Mouse (Mus musculus) hindbrain, embryonic 14.5 days (tissue): ENCODE measurements around the gene Pot1b. TPM values are rescaled to one million over a fixed set of nuclear protein-coding genes. Genes with fewer than 3 reads are reported as not detected.

Experiments used
- ATAC-seq: fragments of 200-750 bp; cut with Nextera tagmentation; 2 replicates; pipeline ENCODE4 v1.8.0; 2017; ENCODE audit warnings: moderate number of reproducible peaks, mild to moderate bottlenecking, moderate TSS enrichment, moderate library complexity; ENCODE audit not compliant: low FRiP score
- DNase-seq: peaks from one replicate; pipeline ENCODE4 v3.0.0-alpha.2; 2015; ENCODE audit warnings: low spot score
- H3K27ac ChIP-seq: fragments of 300-500 bp; sonication (generic); 2 replicates; pipeline ENCODE4 v1.5.1; 2014; ENCODE audit warnings: mild to moderate bottlenecking, moderate library complexity
- H3K27me3 ChIP-seq: fragments of 300-500 bp; sonication (generic); 2 replicates; pipeline ENCODE4 v1.6.1; 2014; ENCODE audit warnings: mild to moderate bottlenecking, low read length, mixed read lengths; ENCODE audit not compliant: control insufficient read depth, insufficient read depth
- H3K36me3 ChIP-seq: fragments of 300-500 bp; sonication (generic); replicated peaks from 2 replicates; pipeline ENCODE4 v1.6.1; 2014; ENCODE audit not compliant: control insufficient read depth, insufficient read depth
- H3K4me1 ChIP-seq: fragments of 300-500 bp; sonication (generic); replicated peaks from 2 replicates; pipeline ENCODE4 v1.6.1; 2014; ENCODE audit warnings: antibody characterized with exemption, low read length, mixed read lengths; ENCODE audit not compliant: control insufficient read depth, insufficient read depth
- H3K4me2 ChIP-seq: fragments of 300-500 bp; sonication (generic); replicated peaks from 2 replicates; pipeline ENCODE4 v1.6.1; 2014; ENCODE audit warnings: mild to moderate bottlenecking, moderate library complexity
- H3K4me3 ChIP-seq: fragments of 300-500 bp; sonication (generic); replicated peaks from 2 replicates; pipeline ENCODE4 v1.5.1; 2014; ENCODE audit warnings: mild to moderate bottlenecking, low read length
- H3K9ac ChIP-seq: fragments of 300-500 bp; sonication (generic); 2 replicates; pipeline ENCODE4 v1.6.1; 2014
- H3K9me3 ChIP-seq: fragments of 300-500 bp; sonication (generic); 2 replicates; pipeline ENCODE4 v1.6.1; 2016; ENCODE audit warnings: low read length; ENCODE audit not compliant: control insufficient read depth
- WGBS: fragments of 180-500 bp; shearing (Covaris S2); extraction: QIAGEN DNeasy Blood & Tissue Kit; methylation state at CpG from one replicate; pipeline ENCODE4 v1.1.7; 2014; 5-methylcytosine and 5-hydroxymethylcytosine counted together
- polyA plus RNA-seq: library from polyadenylated mRNA; unstranded; fragments of >200 nt; fragmentation: Nextera tagmentation; extraction: Ambion mirVana; gene quantifications from 2 replicates; pipeline ENCODE4 v1.2.1, GENCODE M21; 2014

The Pot1b gene
- polyA plus RNA-seq = 4.0 and 4.8 TPM in 2 replicates

- H3K36me3 ChIP-seq = peaks cover 22% of the 10 kb centered on the region
- no peaks in the 10 kb centered on the region for H3K9me3 ChIP-seq
- no peaks in the 10 kb centered on the region for H3K27me3 ChIP-seq
- peak within 1 kb of the TSS; percentile 91 for H3K4me2 ChIP-seq
- peak within 1 kb of the TSS; percentile 64 for H3K9ac ChIP-seq
- H3K4me3 ChIP-seq = peak within 1 kb of the TSS; percentile 61
- H3K27ac ChIP-seq = peak within 1 kb of the TSS; percentile 57; the same call in 1 of the 2 replicates
- ATAC-seq (peak; percentile 99), DNase-seq (peak; percentile 99)
- WGBS = under 1% methylated on average over 36 of the region's 37 CpGs
- no peaks in the 10 kb centered on the region for H3K4me1 ChIP-seq
Observed at GRCm38 (mm10) chr17:55711984-55712811, at the start of gene Pot1b. TSS of gene Pot1b (minus strand) at chr17:55712628.

- Histone ChIP-seq H3K9ac (no peak overlapping the region), H3K36me3 (no peaks in the 10 kb centered on the region), H3K4me3 (no peak overlapping the region), H3K27me3 (no peaks in the 10 kb centered on the region), H3K27ac (no peak overlapping the region), H3K4me2 (no peak overlapping the region), H3K4me1 (no peaks in the 10 kb centered on the region), H3K9me3 (no peaks in the 10 kb centered on the region)
- no peak for DNase-seq
- ATAC-seq = no peak
- 88% methylated on average over 2 of the region's 2 CpGs for WGBS
Observed at GRCm38 (mm10) chr17:55751170-55751569, 38.7 kb upstream of the Pot1b start.

GRCm38 (mm10) chr17:55749786-55750185 lies 37.4 kb upstream of the Pot1b start, which contains the start of gene Adgre4:
TSS of gene Adgre4 (plus strand) at chr17:55749984.
- WGBS = 77% methylated on average over 2 of the region's 2 CpGs
- no peak for ATAC-seq
- H3K4me3 ChIP-seq = no peak within 1 kb of the TSS
- no peaks in the 10 kb centered on the region for H3K9me3 ChIP-seq
- H3K4me2 ChIP-seq = no peak within 1 kb of the TSS
- no peak within 1 kb of the TSS for H3K9ac ChIP-seq
- no peak for DNase-seq
- no peaks in the 10 kb centered on the region for H3K27me3 ChIP-seq
- no peaks in the 10 kb centered on the region for H3K4me1 ChIP-seq
- no peak within 1 kb of the TSS for H3K27ac ChIP-seq
- no peaks in the 10 kb centered on the region for H3K36me3 ChIP-seq

- Histone ChIP-seq H3K9me3 (no peaks in the 10 kb centered on the region), H3K4me1 (no peaks in the 10 kb centered on the region), H3K36me3 (no peaks in the 10 kb centered on the region), H3K4me2 (no peak overlapping the region), H3K9ac (no peak overlapping the region), H3K4me3 (no peak overlapping the region), H3K27me3 (no peaks in the 10 kb centered on the region), H3K27ac (no peak overlapping the region)
- WGBS = 88% methylated on average over 1 of the region's 1 CpGs
- DNase-seq (no peak), ATAC-seq (no peak)
Observed at GRCm38 (mm10) chr17:55736675-55737074, 24.2 kb upstream of the Pot1b start.

GRCm38 (mm10) chr17:55726193-55726592 lies 13.8 kb upstream of the Pot1b start:
- ATAC-seq = no peak
- no peak overlapping the region for H3K27ac ChIP-seq

GRCm38 (mm10) chr17:55722250-55722649 lies 9.8 kb upstream of the Pot1b start:
- ATAC-seq (no peak), DNase-seq (no peak)
- 80% methylated on average over 2 of the region's 2 CpGs for WGBS
- Histone ChIP-seq H3K4me1 (no peaks in the 10 kb centered on the region), H3K36me3 (no peaks in the 10 kb centered on the region), H3K27me3 (no peaks in the 10 kb centered on the region), H3K9me3 (no peaks in the 10 kb centered on the region), H3K9ac (no peak overlapping the region), H3K4me2 (no peak overlapping the region), H3K27ac (no peak overlapping the region), H3K4me3 (no peak overlapping the region)

More at GRCm38 (mm10) chr17:55726193-55726592, 13.8 kb upstream of the Pot1b start:
- Histone ChIP-seq H3K27me3 (no peaks in the 10 kb centered on the region), H3K4me3 (no peak overlapping the region), H3K36me3 (no peaks in the 10 kb centered on the region), H3K4me2 (no peak overlapping the region), H3K4me1 (no peaks in the 10 kb centered on the region), H3K9ac (no peak overlapping the region), H3K9me3 (no peaks in the 10 kb centered on the region)
- WGBS = 82% methylated on average over 2 of the region's 2 CpGs
- DNase-seq = no peak

- DNase-seq (no peak), ATAC-seq (no peak)
- Histone ChIP-seq H3K27me3 (no peaks in the 10 kb centered on the region), H3K4me1 (no peaks in the 10 kb centered on the region), H3K4me2 (no peak overlapping the region), H3K9me3 (no peaks in the 10 kb centered on the region), H3K9ac (no peak overlapping the region), H3K36me3 (no peaks in the 10 kb centered on the region), H3K4me3 (no peak overlapping the region), H3K27ac (no peak overlapping the region)
- 84% methylated on average over 1 of the region's 1 CpGs for WGBS
Observed at GRCm38 (mm10) chr17:55721270-55721669, 8.8 kb upstream of the Pot1b start.

- no peaks in the 10 kb centered on the region for H3K4me1 ChIP-seq
- 58% methylated on average over 5 of the region's 5 CpGs for WGBS
- no peak overlapping the region for H3K9ac ChIP-seq
- no peak overlapping the region for H3K27ac ChIP-seq
- no peaks in the 10 kb centered on the region for H3K27me3 ChIP-seq
- DNase-seq (no peak), ATAC-seq (no peak)
- H3K4me3 ChIP-seq = no peak overlapping the region
- peaks cover 30% of the 10 kb centered on the region; the same call in 1 of the 2 replicates for H3K36me3 ChIP-seq
- no peak overlapping the region for H3K4me2 ChIP-seq
- H3K9me3 ChIP-seq = no peaks in the 10 kb centered on the region
Observed at GRCm38 (mm10) chr17:55702865-55703264, 9.6 kb downstream of the Pot1b start.

- 57% methylated on average over 3 of the region's 3 CpGs for WGBS
- ATAC-seq = peak; percentile 64; the same call in 1 of the 2 replicates
- peaks cover 35% of the 10 kb centered on the region for H3K36me3 ChIP-seq
Observed at GRCm38 (mm10) chr17:55702161-55702820, 10.1 kb downstream of the Pot1b start.

More at GRCm38 (mm10) chr17:55702161-55702820, 10.1 kb downstream of the Pot1b start:
- Histone ChIP-seq H3K9me3 (no peaks in the 10 kb centered on the region), H3K27ac (no peak overlapping the region), H3K4me3 (no peak overlapping the region), H3K27me3 (no peaks in the 10 kb centered on the region), H3K4me2 (no peak overlapping the region), H3K4me1 (no peaks in the 10 kb centered on the region), H3K9ac (no peak overlapping the region)
- DNase-seq = peak; percentile 87
